Mouse (Mus musculus): ENCODE data around the gene Col4a5.

The Col4a5 gene

DNA sequence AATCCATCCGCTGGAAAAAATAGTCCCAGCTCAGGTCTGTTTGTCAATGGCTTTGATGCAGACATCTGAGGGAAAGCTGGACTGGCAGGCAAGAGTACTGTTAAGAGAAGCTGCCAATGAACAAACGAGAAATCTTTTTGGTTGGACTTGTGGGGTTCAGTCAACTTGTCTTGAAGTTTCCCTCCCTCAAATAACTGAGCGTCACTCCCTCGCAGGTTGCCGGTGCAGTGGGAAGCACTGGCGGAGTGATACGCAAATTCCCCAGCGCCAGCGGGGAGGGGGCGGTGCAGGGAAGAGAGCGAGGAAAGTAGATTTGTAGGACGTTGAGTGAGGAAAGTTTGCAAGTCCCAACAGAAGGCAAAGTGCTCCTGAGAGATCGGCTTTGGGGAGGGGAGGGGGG is at the start of gene Col4a5:
Gene Col4a5, plus strand, starts transcription at position 276 of the 400 bp plus-strand sequence.
- WGBS: 3% methylated on average over 13 of the region's 13 CpGs

DNA sequence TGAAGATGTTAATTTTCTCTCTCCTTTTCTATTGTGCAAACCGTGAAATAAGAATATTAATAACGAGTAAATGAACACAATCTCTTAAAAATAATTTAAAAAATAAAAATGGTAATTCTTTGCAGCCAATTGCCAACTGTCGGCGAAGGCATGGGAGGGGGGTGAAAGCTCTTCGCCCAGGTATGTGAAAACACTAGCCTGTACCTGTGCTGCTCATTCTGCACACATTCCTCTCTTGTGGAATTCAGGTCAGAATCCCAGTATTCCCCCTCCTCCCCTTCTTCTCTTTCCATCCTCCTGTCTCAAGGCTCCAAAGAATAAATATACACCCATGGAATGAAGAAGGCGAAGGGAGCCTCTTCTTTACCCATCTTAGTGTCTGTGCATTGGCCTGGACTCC is 38.4 kb upstream of the Col4a5 start:
- 93% methylated on average over 6 of the region's 6 CpGs for WGBS

DNA sequence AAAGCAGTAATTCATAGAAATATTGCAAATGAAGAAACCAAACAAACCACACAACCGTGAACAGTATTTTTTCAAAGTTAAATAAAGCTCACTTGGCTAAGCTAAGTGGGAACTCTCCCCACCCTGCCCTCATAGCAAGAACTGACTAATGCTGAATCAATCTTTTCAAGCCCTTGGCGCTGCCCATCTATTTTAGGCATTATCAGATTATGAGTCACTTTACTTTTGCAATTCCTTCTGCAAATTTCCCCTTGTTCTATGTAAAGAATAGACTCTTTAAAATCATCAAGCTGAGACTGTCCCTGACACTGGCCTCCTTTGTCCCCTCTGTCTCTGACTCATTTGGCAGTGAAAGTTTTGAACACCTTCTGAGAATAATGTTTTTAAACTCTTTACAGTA is 35.8 kb upstream of the Col4a5 start:
- WGBS: 36% methylated on average over 2 of the region's 2 CpGs

DNA sequence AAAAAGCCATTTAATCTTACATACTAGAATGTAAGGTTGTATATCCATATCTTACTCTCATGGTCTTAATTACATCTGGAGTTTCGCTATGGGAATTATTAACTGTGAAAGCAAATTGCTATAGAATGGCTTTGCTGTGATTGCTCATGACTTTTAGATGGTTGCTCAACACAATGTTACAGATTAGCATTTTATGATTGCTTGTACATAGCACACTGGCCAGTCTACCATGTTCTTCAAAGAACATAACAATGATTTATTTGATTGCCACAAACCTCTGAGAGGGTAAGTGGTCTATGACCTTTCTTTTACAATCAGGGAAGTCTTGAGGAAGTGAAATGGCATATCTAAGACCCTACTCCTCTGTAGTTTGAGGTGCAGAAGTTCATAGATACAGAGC is 27.2 kb upstream of the Col4a5 start:
- 94% methylated on average over 1 of the region's 1 CpGs for WGBS

DNA sequence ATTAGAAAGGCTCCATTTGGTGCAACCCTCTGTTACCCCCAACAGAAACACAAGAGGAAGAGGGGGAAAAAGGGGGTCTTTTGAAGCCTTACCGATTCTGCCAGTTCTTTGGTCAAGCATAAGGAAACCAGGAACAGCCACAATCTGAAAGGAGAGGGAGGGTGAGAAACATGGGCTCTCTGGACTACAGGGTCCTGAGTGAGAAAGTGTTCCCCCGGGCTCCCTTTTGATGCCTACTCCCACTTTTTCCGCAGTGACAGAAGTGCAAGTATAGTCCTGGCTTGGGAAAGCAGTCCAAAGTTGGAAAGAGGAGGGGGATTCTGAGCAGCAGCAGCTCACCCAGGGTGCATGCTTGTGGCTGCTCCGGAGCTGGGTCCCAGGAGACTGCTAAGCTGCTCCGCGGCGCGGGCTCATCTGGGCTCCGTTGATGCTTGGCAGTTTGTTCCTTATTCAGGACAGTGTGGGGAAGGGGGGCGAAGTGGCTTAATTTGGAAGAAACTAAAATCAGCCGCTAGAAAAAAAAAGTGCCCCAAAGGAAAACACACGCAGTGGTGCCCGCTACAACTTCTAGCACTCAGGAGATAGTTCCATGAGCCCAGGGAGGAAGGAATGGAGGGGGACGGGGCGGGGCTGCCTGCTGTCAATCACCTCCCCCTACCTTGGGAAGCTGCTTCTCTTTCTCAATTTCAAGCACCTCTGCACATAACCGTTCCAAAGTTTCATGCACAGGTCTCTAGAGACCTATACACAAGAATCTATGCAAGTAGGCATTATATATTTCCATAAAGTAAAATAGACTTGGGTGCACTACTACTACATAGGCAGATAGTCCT is 1.5 kb upstream of the Col4a5 start, which contains the start of gene Col4a6:
Gene Col4a6, minus strand, starts transcription at position 607 of the 833 bp plus-strand sequence.
- 5% methylated on average over 16 of the region's 16 CpGs for WGBS

DNA sequence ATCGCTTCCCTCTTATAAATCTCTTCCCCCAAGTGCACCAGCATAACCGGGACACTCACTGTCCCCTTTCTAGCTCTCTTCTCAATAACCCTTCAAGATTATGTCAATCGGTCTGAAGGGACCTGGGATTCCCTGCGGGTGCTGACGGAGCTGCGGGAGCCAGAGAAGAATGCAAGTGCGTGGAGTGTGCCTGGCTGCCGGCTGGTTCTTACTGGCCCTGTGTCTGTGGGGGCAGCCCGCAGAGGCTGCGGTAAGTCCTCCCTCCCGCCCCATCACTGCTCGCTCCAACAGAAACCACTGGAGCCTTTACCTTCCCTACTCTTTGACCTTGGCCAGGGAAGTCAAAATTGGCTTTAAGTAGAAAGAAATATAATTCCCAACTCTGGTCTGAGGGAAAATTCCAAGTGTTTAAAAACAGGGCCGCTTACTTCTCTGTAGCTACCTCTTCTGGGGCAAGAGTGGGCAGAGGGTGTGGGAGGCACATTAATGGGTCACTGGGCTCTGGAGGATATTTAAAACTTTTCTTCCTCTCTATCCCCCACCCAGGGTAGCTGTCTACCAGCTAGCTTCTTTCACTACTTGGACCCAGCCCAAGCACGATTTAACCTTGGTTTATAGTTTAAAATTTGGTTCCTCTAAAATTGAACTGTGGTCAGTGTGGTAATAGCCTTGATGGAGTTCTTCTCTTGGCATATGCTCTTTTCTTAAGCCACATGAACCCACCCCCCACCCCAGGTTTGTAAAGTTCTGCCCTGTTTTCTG is 562 bp downstream of the Col4a5 start:
- 4% methylated on average over 14 of the region's 14 CpGs for WGBS

DNA sequence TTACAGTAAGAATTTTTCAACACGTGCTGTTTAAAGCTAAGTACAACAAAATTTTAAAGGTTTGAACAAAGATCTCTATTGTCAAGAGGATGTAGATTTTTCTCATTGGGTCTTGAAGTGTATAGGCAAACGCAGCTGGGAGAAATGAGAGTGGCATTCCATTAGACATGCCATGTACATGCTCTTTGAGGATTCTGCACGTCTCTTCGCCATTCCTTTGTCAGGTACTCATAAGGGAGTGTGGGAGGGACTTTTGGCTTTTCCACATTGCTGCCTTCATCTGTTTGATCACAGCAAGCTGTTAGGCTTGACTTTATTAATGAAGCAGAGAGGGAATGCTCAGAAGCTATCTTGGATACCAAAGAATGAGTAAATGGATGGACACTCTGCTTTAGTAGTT is 19.4 kb downstream of the Col4a5 start:
- WGBS: 83% methylated on average over 4 of the region's 4 CpGs

DNA sequence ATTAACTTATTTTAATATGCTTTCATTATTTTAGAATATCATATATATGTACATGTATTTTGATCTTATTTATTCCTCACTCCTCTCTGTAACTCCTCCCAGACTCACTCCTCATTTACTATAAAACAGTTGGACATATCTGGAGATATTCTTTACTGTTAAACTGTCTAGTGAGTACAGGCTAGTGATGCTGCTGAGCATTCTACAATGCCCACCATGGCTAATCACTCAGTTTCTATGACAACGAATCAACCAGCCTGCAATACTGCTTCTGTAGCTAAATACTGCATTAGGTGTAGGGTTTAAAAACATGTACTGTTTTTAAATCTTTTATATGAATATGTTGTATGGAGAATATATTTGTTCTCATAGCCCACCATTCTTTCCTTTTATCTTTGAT is 27.9 kb downstream of the Col4a5 start:
- WGBS: 97% methylated on average over 1 of the region's 1 CpGs

DNA sequence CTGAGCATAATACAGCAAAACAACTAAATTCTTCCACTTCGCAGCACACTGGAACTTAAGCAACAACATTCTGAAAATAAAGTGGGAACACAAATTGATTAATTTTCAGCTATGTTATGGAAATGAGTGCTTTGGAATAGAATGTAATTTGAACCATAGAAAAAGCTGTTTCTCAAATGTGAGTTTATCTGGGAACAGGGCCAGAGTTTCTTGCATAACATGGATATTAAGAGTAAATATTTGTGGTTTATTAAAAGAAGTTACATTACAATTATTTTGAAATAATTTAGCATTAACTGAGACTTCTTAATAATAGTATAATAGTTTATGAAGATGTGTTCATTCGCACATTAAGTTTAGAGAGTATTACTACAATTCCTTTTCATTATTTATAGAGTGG is 72.3 kb downstream of the Col4a5 start:
- WGBS: 81% methylated on average over 2 of the region's 2 CpGs

DNA sequence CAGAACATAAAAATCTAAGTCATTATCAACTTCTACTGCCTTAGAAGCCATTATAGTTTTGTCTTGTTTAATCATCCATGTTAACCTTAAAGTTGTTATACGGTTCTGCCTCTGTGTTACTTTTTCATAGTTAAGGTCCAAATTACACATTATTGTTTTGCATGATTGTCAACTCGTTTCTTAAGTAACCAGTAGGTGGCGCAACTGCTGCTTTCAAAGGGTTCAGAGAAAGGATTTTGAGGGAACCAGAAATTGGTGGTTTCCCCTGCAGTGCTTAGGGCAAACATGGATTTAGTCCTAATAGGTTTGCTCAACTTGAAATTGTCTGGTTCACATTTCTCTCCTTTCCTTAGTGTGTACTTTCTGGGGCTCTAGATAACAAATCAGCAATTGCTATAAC is 115.1 kb downstream of the Col4a5 start:
- 20% methylated on average over 3 of the region's 3 CpGs for WGBS

DNA sequence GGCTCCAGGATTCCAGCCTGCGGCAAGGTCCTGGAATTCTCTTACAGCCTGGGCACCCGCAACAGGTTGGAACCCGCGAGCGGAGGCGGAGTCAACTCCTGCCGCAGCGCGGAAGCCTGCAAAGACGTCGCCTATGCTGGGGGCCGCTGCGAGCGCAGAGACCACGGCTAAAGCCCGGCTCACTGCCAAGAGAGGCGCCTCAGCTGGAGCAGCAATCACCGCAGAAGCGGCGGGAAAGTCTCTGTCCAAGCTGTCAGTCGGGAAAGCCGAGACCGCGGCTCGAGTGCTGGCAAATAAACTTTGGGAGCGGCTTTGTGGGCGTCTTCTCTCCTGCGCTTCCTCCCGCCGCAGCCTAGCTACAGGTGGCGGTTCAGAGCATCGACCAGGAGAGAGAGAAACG is 246.5 kb downstream of the Col4a5 start:
- 4% methylated on average over 33 of the region's 33 CpGs for WGBS

DNA sequence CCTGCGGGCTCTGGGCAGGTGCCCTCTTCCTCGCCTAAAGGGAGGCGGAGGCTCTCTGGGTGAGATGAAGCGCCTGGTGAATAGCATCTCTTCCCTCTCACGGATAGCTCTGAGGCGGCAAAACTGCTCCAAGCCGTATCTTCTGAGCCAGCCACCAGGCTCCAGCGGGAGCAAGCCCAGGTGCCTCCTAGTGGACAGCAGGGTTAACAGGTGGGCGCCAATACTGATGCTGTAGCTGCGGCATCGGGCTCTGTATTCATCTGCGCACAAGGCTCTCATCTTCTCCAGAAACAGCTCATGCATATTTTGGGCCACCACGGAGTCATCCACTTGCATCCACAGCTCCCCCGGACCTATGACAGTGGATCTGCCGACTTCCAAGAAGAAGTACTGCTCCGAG is 248.8 kb downstream of the Col4a5 start:
- WGBS: 11% methylated on average over 15 of the region's 16 CpGs

DNA sequence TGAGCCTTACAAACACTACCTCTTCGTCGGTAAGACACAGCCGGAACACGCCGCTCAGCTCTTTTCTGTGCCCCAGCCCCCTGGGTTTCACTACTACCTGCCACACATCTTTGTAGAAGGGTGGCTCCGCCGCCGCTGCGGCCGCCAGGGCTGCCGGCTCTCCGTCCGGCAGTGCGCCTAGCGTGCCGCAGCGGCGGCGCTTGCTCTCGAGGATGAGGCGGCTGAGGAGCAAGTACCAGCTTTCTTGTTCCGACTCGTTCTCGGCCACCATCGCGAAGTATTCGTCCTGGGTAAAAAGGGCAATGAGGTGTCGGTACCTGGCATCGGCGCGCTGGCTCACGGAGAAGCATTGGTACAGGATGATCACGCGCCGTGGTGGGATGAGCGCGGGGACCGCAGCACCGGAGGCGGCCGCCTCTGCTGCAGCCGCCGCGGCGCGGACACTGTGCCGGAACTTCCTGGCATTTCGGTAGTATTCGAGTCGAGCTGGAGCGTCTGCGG is 249.3 kb downstream of the Col4a5 start:
- WGBS: 3% methylated on average over 52 of the region's 52 CpGs

DNA sequence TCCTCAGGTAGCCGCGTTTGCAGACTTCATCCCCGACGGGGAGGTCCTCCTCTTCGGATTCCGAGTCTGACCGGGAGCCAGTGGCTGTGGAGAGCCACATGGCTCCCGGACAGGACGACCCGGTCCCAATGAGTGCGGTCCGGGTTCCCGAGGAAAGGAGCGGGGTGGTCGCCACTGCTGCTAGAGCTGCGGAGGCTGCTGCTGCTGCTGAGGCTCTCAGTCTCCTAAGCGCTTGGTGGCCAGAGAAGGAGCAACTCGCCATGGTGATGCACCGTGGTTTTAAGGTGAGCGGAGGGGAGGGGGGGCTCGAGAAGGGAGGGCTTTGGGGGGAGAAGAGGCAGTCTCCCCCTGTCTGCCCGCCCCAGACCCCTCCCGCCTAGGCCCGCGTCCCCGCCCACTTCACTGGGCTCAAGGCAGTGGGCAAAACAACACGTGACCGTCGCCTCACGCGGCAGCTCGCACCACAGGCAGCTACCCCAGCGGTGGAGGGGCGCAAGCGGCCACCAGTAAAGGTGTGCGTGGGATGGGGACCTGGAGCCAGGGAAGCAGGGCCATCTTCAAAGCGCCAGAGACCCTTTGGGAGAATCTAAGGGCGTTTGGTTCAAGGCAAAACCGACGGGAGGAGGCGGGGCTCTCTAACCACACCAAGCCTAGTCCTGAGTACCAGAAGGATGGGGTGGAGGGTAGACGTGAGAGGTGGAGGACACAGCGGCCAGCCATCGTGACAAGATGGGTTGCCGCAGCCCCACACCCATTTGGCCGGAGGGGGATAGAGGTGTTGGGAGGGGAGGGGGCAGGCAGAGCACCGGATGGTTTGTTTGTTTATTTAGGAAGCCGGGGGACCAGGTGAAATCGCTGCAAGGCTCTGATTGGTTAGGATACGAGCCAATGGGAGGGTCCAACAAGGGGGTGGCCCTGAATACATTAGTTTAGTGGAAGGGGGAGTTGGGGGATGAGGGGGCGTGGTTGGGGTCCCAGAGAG is 250.0 kb downstream of the Col4a5 start, which contains the start of gene Irs4:
Gene Irs4, minus strand, starts transcription at position 327 of the 982 bp plus-strand sequence.
- 5% methylated on average over 45 of the region's 51 CpGs for WGBS

DNA sequence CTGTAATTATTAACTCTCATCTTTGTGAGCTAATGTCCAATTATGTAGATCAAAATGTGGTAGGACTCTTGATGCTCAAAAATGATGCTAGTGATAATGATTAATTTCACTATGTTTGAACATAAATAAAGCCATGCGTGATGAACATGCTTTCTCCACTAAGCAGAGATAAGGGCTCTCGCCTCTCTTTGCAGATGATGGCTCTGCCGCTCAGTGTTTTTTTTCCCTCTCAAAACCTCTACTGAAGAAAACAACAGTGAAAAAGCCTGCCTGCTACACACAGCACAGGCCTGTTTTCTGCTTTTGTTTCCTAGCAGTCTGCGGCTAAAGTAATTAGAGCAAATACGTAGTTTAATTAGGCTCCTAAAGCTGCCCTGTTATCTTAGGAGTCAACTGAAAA is 254.4 kb downstream of the Col4a5 start:
- WGBS: 58% methylated on average over 5 of the region's 5 CpGs
